Mouse (Mus musculus) testis, postnatal 10 days (tissue): ENCODE data around the gene Gpr157.

Source experiments
- DNase-seq: peaks from one replicate; pipeline ENCODE4 v3.0.0; 2021; ENCODE audit warnings: low spot score

The Gpr157 gene

GRCm38 (mm10) chr4:150146286-150146685 lies 59.1 kb downstream of the Gpr157 start:
- no peak for DNase-seq

DNA sequence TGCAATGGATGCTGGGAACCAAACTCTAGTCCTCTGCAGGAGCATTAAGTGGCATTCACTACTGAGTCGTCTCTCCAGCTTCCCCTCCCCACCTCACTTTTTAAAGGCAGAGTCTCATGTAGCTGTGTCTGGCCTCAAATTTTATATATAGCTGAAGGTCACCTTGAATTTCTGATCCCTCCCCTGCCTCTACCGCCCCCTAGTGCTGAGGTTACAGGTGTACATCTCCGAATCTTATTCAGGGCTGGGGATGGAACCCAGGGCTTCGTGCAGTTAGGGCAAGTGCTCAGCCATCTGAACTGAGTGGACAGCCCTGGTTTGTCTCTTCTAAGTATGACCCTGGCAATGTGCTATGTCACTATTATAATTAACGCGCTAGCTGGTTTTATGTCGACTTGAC lies 63.9 kb downstream of the Gpr157 start:
- no peak for DNase-seq

GRCm38 (mm10) chr4:150152483-150152882 lies 65.3 kb downstream of the Gpr157 start:
- DNase-seq = no peak

GRCm38 (mm10) chr4:150155301-150155700 lies 68.1 kb downstream of the Gpr157 start:
- no peak for DNase-seq
